Mouse (Mus musculus) embryo, embryonic 9.5 days (tissue): Measurements from ENCODE around the gene Rnf212b.

Experiments used
- DNase-seq: peaks from one replicate; pipeline ENCODE4 v3.0.0-alpha.2; 2017; ENCODE audit errors: extremely low spot score

Rnf212b gene

GRCm38 (mm10) chr14:54874165-54874564 lies 60.2 kb downstream of the Rnf212b start:
- DNase-seq, result no peak

GRCm38 (mm10) chr14:54875844-54876538 lies 62.0 kb downstream of the Rnf212b start:
- DNase-seq, result peak; percentile 13

DNA sequence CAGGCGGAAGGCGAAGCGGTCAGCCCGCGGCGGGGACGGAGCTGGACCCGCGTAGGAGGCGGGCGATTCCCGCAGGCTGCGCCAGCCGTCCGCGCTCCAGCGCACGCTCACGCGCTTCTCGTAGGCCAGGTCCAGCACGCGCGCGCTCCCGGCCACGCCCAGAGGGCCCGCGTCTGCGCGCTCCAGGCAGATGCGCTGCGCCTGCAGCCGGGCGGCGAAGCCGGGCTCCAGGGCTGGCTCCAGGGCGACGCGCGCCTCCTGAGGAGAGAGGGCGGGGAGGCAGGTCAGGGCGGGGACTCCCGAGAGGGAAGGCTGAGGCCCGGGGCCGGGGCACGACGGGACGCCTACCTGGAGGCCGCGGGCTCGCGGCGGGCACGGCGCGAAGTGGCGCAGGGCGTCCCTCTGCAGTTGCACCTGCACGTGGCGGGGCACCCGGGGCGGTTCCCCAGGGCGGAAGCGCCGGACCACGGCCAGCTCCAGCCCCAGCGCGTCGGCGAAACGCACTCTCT lies 62.7 kb downstream of the Rnf212b start:
- peak; percentile 88 for DNase-seq

DNA sequence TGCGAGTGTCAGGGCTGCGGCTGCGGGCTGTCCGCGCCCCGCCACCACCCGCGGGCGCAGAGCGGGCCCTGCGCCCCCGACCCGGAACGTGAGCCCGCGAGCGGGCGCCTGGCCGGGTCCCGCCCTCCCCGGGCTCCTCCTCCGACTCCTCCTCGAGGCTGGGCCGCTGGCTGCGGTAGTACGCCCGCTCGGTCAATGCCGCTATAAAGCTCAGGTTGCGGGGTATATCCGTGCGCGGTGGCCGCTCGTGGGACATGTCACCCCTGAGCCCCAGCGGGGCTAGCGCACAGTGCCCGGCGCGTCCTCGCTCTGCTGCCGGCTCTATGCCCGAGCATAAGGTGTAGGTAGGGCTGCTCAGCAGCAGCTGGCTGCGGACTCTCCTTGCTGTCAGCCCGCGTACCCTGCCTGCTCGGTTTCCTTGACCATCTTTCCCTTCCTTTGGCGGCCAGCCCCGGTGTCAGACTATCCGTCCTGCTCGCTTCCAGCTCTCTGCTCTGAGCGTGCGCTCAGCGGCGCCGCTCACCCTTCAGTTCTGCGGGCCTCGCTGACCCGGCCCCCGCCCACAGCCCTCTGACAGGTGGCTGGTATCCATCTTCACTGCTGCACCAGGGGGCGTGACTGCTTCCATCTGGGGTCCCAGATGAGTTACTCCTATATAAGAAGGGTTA lies 63.2 kb downstream of the Rnf212b start, which contains the start of gene Ppp1r3e:
Gene Ppp1r3e (minus strand): TSS at position 503 of the 668 bp plus-strand sequence.
- DNase-seq, result peak; percentile 69

- DNase-seq, result peak; percentile 91
Measured at GRCm38 (mm10) chr14:54883154-54884021, 69.4 kb downstream of the Rnf212b start, which contains the start of the genes Bcl2l2 and Gm20521. Gene Bcl2l2, plus strand, starts transcription at chr14:54883377. Gene Gm20521, plus strand, starts transcription at chr14:54883441.

GRCm38 (mm10) chr14:54884022-54884712 lies 70.2 kb downstream of the Rnf212b start:
- DNase-seq, result no peak

- DNase-seq, result no peak
Measured at GRCm38 (mm10) chr14:54885309-54885708, 71.4 kb downstream of the Rnf212b start.

DNA sequence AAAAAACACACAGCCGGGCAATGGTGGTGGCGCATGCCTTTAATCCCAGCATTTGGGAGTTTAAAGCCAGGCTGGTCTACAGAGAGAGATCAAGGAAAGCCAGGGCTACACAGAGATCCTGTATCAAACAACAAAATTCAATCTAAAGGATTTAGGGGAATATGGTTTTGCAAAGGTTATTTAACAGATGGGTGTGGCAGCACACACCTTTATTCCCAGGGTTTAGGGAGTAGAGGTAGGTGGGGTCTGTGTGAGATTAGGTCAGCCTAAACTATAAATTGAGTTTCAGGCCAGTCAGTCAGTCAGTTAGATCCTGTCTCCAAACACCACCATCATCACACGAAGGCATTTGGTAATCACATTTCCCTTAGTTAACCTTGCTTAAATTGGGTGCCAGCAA lies 78.3 kb downstream of the Rnf212b start, which contains the start of gene Pabpn1:
Gene Pabpn1 (plus strand): TSS at position 301 of the 400 bp plus-strand sequence.
- DNase-seq, result no peak

DNA sequence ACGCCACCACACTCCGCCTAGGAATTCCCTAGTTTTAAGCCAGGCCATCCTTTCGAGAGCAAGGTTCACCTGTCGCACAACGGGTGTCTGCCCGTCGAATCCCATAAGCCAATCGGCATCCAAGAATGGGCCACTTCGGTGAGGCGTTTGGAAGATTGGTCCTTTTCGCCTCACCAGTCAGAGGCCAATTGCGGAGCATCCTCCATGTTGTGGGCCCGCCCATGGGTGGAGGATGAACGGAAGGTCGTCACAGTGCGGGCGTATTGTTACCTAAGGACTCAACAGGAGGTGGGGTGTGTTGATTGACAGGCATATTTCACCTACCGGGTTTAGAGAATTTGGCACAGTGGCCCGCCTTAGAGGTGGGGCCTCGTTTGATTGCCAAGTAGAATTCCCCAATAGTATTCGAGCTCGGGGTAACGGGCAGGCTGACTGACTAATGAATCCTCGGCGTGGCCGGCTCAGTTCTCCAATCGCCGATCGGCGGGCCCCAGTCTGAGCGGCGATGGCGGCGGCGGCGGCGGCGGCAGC lies 79.8 kb downstream of the Rnf212b start:
- peak; percentile 98 for DNase-seq

DNA sequence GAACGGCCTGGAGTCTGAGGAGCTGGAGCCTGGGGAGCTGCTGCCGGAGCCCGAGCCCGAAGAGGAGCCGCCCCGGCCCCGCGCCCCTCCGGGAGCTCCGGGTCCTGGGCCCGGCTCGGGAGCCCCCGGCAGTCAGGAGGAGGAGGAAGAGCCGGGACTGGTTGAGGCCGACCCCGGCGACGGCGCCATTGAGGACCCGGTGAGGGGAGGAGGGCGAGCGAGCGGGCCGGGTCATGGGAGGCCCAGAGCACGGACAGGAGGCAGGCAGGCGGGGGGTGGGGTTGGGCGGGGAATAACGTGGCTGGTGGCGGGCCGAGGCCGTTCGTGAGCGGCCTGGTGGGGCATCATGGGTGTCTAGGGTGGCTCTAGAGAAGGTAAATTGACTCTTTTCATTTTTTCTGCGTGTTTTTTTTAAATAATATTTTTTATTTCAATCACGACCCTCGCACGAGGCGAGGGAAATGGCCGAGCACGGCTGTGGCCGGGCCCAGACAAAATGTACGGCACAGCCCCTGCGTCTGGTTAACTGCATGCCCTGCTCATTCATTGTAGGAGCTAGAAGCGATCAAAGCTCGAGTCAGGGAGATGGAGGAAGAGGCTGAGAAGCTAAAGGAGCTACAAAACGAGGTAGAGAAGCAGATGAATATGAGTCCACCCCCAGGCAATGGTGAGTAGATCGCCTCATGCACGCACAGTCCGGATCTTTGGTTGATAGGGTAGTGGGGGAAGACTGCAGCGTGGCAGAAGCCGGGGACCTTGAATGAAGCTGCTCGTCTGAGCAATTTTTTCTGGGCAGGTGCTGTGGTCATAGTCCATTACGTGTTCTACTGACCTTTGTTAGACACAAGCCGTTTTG lies 80.6 kb downstream of the Rnf212b start:
- peak; percentile 68 for DNase-seq

DNA sequence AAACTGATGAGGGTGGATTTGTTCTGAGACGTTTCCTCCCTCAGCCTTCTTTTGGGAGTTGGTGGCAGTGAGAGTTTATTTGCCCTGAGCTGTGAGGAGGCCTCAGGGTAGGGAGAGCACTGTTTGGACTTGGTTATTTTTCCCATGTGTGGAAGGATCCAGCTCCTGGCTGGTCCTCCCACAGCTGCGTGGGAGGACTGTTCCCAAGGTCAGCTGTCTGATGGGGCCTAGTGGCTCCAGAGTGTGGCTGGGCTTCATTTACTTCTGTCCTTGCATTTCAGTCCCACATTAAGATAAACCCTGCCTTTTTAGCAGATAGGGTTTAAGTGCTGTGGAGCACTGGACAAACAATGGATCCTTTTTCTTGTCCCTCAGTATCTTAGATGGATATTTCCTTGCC lies 83.5 kb downstream of the Rnf212b start:
- DNase-seq, result no peak

DNA sequence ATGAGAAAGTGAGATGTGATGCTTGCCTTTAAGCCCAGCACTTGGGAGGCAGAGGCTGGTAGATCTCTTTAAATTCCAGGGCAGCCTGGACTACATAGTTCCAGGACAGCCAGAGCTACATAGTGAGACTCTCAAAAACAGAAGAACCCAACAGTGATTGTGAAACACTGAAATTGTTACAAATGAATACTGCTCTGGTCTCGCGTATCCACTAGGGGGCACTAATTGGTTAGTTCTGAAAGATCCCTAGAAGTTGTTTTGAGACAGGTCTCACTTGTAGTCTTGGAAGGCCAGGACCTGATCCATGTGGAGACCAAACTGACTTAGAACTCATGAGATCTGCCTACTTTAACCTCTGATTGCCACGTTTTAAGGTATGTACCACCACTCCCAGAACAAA lies 86.4 kb downstream of the Rnf212b start:
- DNase-seq, result peak; percentile 80

GRCm38 (mm10) chr14:54903641-54904040 lies 89.7 kb downstream of the Rnf212b start:
- no peak for DNase-seq
